Comparison of ENCODE assay signal across 8 mouse cellular contexts in genomic region chr2:127207547-127208451, GRCm38 (mm10). TPM values are rescaled to one million over a fixed set of nuclear protein-coding genes. Genes with fewer than 3 reads are reported as not detected.
DNase-seq lines count a peak whose midpoint lies in the region; ATAC-seq and TF ChIP-seq lines count a peak whose summit lies in the region.

1810024B03Rik (minus strand) TSS chr2:127208280.
Snrnp200 (plus strand) TSS chr2:127208386.

- WGBS in hindbrain, embryonic 10.5 days: 14% methylated on average over 36 of the region's 36 CpGs
- WGBS in lung, postnatal 0 days: 9% methylated on average over 36 of the region's 36 CpGs

- peak within 1 kb of the TSS; percentile 62 for H3K4me2 ChIP-seq in lung, postnatal 0 days (replicated peaks; ENCODE audit: low read depth, low read length)

- H3K4me1 ChIP-seq in hindbrain, embryonic 10.5 days (replicated peaks): peaks cover 15% of the 10 kb centered on the region
- peaks cover 6% of the 10 kb centered on the region; the same call in 1 of the 2 replicates for H3K4me1 ChIP-seq in lung, postnatal 0 days (ENCODE audit: insufficient read depth, low read depth, low read length)

- TF ChIP-seq CTCF in lung, postnatal 0 days (IDR thresholded peaks at IDR 0.05): no peak

- no peak; the same call in 1 of the 2 replicates for TF ChIP-seq EP300 in lung, postnatal 0 days (IDR thresholded peaks at IDR 0.05)

- peak within 1 kb of the TSS; percentile 91 for H3K27ac ChIP-seq in hindbrain, embryonic 10.5 days
- H3K27ac ChIP-seq in lung, postnatal 0 days (ENCODE audit: low read length): peak within 1 kb of the TSS; percentile 73

- H3K4me3 ChIP-seq in hindbrain, embryonic 10.5 days: peak within 1 kb of the TSS; percentile 82
- peak within 1 kb of the TSS; percentile 78 for H3K4me3 ChIP-seq in lung, postnatal 0 days (ENCODE audit: low read depth, low read length)

- H3K9ac ChIP-seq in lung, postnatal 0 days (replicated peaks; ENCODE audit: low read depth): peak within 1 kb of the TSS; percentile 78

- no peaks in the 10 kb centered on the region for H3K27me3 ChIP-seq in hindbrain, embryonic 10.5 days (ENCODE audit: insufficient read depth, poor library complexity, severe bottlenecking)
- no peaks in the 10 kb centered on the region for H3K27me3 ChIP-seq in lung, postnatal 0 days (replicated peaks; ENCODE audit: insufficient read depth, low read length)

- peak; percentile 95 for DNase-seq in MN1 (ENCODE audit: low spot score)
- peak; percentile 97 for DNase-seq in cerebellum, adult 9-10 months
- DNase-seq in hindbrain, embryonic 10.5 days (ENCODE audit: low spot score): peak; percentile 94
- DNase-seq in layer of hippocampus, adult 9-11 months: peak; percentile 96
- peak; percentile 99 for DNase-seq in lung, postnatal 0 days (ENCODE audit: low spot score)
- peak; percentile 87 for DNase-seq in ovary, postnatal 14 days (ENCODE audit: low spot score)
- peak; percentile 94 for DNase-seq in thymus, postnatal 14 days

- no peaks in the 10 kb centered on the region for H3K9me3 ChIP-seq in hindbrain, embryonic 10.5 days
- no peaks in the 10 kb centered on the region for H3K9me3 ChIP-seq in lung, postnatal 0 days (ENCODE audit: low read length)

- ATAC-seq in frontal cortex, adult (ENCODE audit: low TSS enrichment): peak; percentile 99
- peak; percentile 99 for ATAC-seq in lung, postnatal 0 days

- H3K36me3 ChIP-seq in hindbrain, embryonic 10.5 days: peaks cover 44% of the 10 kb centered on the region
- 0 out of 2 replicates have a peak, but pooled peaks cover 11% of the 10 kb centered on the region for H3K36me3 ChIP-seq in lung, postnatal 0 days (ENCODE audit: insufficient read depth, low read length)

RNA-seq across cellular contexts. Expression of gene 1810024B03Rik, which starts in this region (rescaled TPM):
- 2.5 and 2.6 TPM in 2 replicates for polyA plus RNA-seq in hindbrain, embryonic 10.5 days (2016; fragmentation: Nextera tagmentation; extraction: Ambion mirVana)
- polyA plus RNA-seq in lung, postnatal 0 days (2015; fragmentation: Nextera tagmentation; extraction: Ambion mirVana): 1.9 and 2.0 TPM in 2 replicates

RNA-seq across cellular contexts. Expression of gene Snrnp200, which starts in this region (rescaled TPM):
- polyA plus RNA-seq in hindbrain, embryonic 10.5 days (2016; fragmentation: Nextera tagmentation; extraction: Ambion mirVana): 85.7 and 96.5 TPM in 2 replicates
- 18.8 and 20.5 TPM in 2 replicates for polyA plus RNA-seq in lung, postnatal 0 days (2015; fragmentation: Nextera tagmentation; extraction: Ambion mirVana)

Comparison
In these comparisons a context has a peak if more than half of its experiments do, and no peak if none do; other contexts are left out.
1. Peak in every context shown above with its lines: DNase-seq, ATAC-seq, H3K4me3 ChIP-seq and H3K27ac ChIP-seq.